Mouse (Mus musculus) ES-E14 (cell line): Measurements from ENCODE around the gene Stxbp3. TPM values are rescaled to one million over a fixed set of nuclear protein-coding genes. Genes with fewer than 3 reads are reported as not detected.

Experiments
- DNase-seq: peaks from one replicate; pipeline ENCODE4 v3.0.0-alpha.2; 2013; ENCODE audit warnings: low read depth, low spot score
- H3K27ac ChIP-seq: 2 replicates; pipeline ENCODE4 v1.5.1; 2012; ENCODE audit warnings: low read depth, mild to moderate bottlenecking, low read length, moderate library complexity, mixed read lengths; ENCODE audit not compliant: poor library complexity, insufficient read depth, severe bottlenecking
- H3K36me3 ChIP-seq: 2 replicates; pipeline ENCODE4 v1.6.1; 2012; ENCODE audit warnings: mild to moderate bottlenecking, low read length, moderate library complexity, mixed read lengths; ENCODE audit not compliant: control insufficient read depth, poor library complexity, insufficient read depth, severe bottlenecking
- H3K4me1 ChIP-seq, 2 experiments: fragments of 150-350 bp in 1 of 2; sonication (generic) in 1 of 2; 2 replicates each; pipeline ENCODE4 v1.6.1; 2012; ENCODE audit warnings: low read length in 2 of 2, mild to moderate bottlenecking in 1 of 2, mixed read lengths in 1 of 2; ENCODE audit not compliant: control insufficient read depth in 2 of 2, insufficient read depth in 2 of 2, poor library complexity in 1 of 2
- H3K4me3 ChIP-seq, 2 experiments: fragments of 150-350 bp in 1 of 2; sonication (generic) in 1 of 2; 2 replicates each; pipeline ENCODE4 v1.5.1; 2012; ENCODE audit warnings: low read length in 2 of 2, low read depth in 1 of 2, mild to moderate bottlenecking in 1 of 2, mixed read lengths in 1 of 2; ENCODE audit not compliant: insufficient read depth in 1 of 2, poor library complexity in 1 of 2, severe bottlenecking in 1 of 2
- H3K9ac ChIP-seq: 2 replicates; pipeline ENCODE4 v1.6.1; 2012; ENCODE audit warnings: low read depth, mild to moderate bottlenecking, low read length, mixed read lengths; ENCODE audit not compliant: poor library complexity, insufficient read depth, severe bottlenecking
- H3K9me3 ChIP-seq: fragments of 150-350 bp; sonication (generic); 2 replicates; pipeline ENCODE4 v1.6.1; 2012; ENCODE audit warnings: low read depth, mild to moderate bottlenecking, low read length; ENCODE audit not compliant: control insufficient read depth, insufficient read depth
- CHD2 ChIP-seq: IDR thresholded peaks from 2 replicates; pipeline ENCODE4 v1.6.1; 2014; ENCODE audit warnings: mild to moderate bottlenecking, low read depth, low read length, inconsistent platforms
- HCFC1 ChIP-seq: IDR thresholded peaks from 2 replicates; pipeline ENCODE4 v1.6.1; 2012; ENCODE audit warnings: low read length, inconsistent platforms, borderline replicate concordance; ENCODE audit not compliant: insufficient read depth
- MAFK ChIP-seq: IDR thresholded peaks from 2 replicates; pipeline ENCODE4 v1.6.1; 2014; ENCODE audit warnings: mild to moderate bottlenecking, low read depth, low read length, inconsistent platforms; ENCODE audit not compliant: insufficient read depth
- ZC3H11A ChIP-seq: IDR thresholded peaks from 2 replicates; pipeline ENCODE4 v1.6.1; 2012; ENCODE audit warnings: low read depth, mild to moderate bottlenecking, inconsistent platforms, low read length, borderline replicate concordance
- ZNF384 ChIP-seq: IDR thresholded peaks from 2 replicates; pipeline ENCODE4 v1.6.1; 2012; ENCODE audit warnings: low read depth, low read length, inconsistent platforms
- in situ Hi-C, 2 experiments: fragments of 600-800 bp; cut with MboI; formaldehyde crosslinking; loops; one replicate each; pipeline ENCODE4 v1.15.1; 2025; ENCODE audit warnings: low sequenced_read_pairs in 2 of 2, inconsistent platforms in 1 of 2; ENCODE audit not compliant: unreplicated experiment in 2 of 2
- total RNA-seq: library from RNA; depleted of rRNA; stranded (reverse); fragments of 300-350 nt; gene quantifications from 2 replicates; pipeline ENCODE4 v1.2.3, GENCODE M21; 2012

Stxbp3 gene
- total RNA-seq, 1 experiment, result 18.1 TPM

DNA sequence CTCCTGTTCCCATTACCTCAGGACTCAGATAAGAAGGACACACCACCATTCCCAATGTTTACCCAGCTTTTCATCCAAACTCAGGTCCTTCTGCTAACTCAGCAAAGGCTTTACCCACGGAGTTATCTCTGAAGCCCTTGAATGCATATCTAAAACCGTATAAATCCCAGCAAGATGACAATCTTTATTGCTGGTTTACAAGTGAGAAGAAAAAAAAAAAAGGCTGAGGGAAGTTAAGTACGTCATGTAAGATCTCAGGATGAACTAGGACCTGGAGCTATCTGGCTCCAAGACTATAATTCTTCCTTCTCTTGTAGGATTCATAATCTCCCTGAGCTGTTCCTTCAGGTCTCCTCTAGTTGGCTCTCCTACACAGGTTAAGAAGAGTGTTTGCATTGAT lies 11.2 kb upstream of the Stxbp3 start:
- no peak for TF ChIP-seq HCFC1
- no peak for TF ChIP-seq CHD2
- no peak for TF ChIP-seq ZNF384
- Histone ChIP-seq H3K9ac (no peak overlapping the region), H3K9me3 (no peaks in the 10 kb centered on the region), H3K4me1 (peaks cover 1 to 8% of the 10 kb centered on the region in 2 experiments; a peak in 2 of 4 replicates), H3K36me3 (no peaks in the 10 kb centered on the region), H3K27ac (no peak overlapping the region), H3K4me3 (no peak overlapping the region)
- DNase-seq, result no peak
- in situ Hi-C loops, result no loop called here

DNA sequence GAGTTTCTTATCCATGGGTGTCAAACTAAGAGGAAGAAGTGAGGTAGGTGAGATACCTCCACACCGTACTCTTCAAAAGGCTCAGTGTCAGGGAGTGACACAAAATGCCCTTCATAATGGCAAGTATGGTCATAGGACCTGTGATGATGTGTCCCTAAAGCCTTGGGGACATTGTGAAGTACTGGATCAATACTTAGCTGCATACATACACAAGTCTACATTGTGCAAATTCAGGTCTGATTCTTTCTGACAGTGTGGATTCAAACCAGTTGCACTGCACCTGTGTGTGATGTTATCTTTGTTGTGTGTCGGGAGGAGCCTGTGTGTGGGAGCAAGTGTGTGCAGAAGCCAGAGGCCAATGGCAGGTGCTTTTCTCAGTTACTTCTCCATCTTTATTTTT lies 10.7 kb upstream of the Stxbp3 start:
- Histone ChIP-seq H3K27ac (no peak overlapping the region), H3K9me3 (no peaks in the 10 kb centered on the region), H3K4me3 (no peak overlapping the region), H3K4me1 (peaks cover 0 to 7% of the 10 kb centered on the region in 2 experiments; a peak in 2 of 4 replicates), H3K9ac (no peak overlapping the region), H3K36me3 (no peaks in the 10 kb centered on the region)
- no peak for TF ChIP-seq ZNF384
- TF ChIP-seq MAFK, result no peak
- in situ Hi-C loops, result no loop called here
- no peak for DNase-seq

DNA sequence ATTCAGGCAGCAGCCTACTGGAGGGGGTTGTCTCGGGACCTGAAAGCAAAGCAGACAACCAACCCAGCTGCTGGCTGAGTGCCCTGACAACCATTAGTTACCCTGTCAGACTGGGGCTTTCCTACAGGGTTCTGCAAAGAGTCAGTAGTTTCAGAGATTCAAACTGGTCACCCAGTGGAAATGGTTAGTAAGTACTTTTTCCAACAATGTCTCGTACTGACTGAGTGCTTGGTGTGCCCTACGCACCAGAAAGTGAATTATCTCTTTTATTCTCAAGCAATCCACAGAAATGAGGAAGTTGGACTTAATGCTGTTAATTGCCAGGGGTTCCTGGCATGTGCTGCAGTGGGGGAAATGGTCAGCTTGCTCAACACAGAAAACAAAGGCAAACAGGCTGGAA lies 10.2 kb upstream of the Stxbp3 start:
- Histone ChIP-seq H3K27ac (no peak overlapping the region), H3K9me3 (no peaks in the 10 kb centered on the region), H3K9ac (no peak overlapping the region), H3K4me1 (peaks cover 0 to 3% of the 10 kb centered on the region in 2 experiments; a peak in 2 of 4 replicates), H3K36me3 (no peaks in the 10 kb centered on the region), H3K4me3 (no peak overlapping the region)
- TF ChIP-seq HCFC1 (no peak), CHD2 (no peak), ZC3H11A (no peak), ZNF384 (no peak), MAFK (no peak)
- in situ Hi-C loops, result no loop called here
- no peak for DNase-seq

DNA sequence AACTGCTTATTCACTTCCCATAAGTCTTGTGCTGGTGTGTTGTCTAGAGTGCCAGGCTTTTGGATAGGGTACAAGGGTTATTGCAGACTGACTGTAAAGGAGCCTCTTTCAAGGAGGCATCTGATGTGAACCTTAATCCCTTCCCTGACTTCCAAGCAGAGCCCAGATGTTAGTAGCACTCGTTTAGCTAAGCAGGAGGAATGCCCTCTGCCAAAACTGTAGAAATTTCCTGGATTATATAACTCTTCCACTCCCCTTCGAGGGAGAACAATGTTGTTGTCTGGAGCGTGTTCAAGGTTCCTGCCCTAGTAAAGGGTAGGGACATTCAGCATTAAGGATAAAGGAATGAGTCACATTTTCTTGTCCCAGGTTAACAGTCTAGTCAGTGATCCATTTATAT lies 6.3 kb upstream of the Stxbp3 start:
- Histone ChIP-seq H3K36me3 (no peaks in the 10 kb centered on the region), H3K4me3 (no peak overlapping the region), H3K27ac (no peak overlapping the region), H3K9ac (no peak overlapping the region), H3K9me3 (no peaks in the 10 kb centered on the region), H3K4me1 (no peaks in the 10 kb centered on the region)
- no peak for TF ChIP-seq HCFC1
- TF ChIP-seq ZC3H11A, result no peak
- no peak for TF ChIP-seq MAFK
- no peak for TF ChIP-seq ZNF384
- TF ChIP-seq CHD2, result no peak
- in situ Hi-C loops, result no loop called here
- DNase-seq, result no peak

DNA sequence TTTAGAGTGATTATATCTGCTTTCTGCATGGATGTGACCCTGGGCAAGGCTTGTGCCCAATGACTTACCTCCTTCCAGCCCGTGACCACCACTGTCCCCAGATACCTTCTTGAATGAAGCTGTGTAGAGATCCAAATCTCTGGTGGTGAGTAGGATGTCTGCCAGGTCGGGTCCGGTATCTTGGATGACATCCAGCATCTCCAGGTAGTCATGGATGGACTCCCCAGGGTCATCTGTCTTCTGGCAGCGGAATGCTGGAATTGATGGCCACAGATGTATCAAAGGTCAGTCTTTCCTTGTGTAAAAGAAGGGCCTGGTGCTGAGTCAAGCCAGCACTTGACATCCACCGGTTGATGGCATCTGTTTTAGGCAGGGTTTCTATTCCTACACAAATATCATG lies 4.2 kb upstream of the Stxbp3 start:
- no peak overlapping the region for H3K9ac ChIP-seq
- in situ Hi-C loops, result no loop called here
- no peak for DNase-seq

More for the DNA sequence above, 4.2 kb upstream of the Stxbp3 start:
- TF ChIP-seq ZNF384 (no peak), HCFC1 (no peak), MAFK (no peak), CHD2 (no peak), ZC3H11A (no peak)
- no peak overlapping the region for H3K27ac ChIP-seq
- no peaks in the 10 kb centered on the region for H3K36me3 ChIP-seq
- 0 out of 4 replicates have a peak, but pooled peaks cover 0 to under 1% of the 10 kb centered on the region in 2 experiments for H3K4me1 ChIP-seq
- no peak overlapping the region for H3K4me3 ChIP-seq
- H3K9me3 ChIP-seq, result no peaks in the 10 kb centered on the region
